Mouse (Mus musculus): ENCODE measurements at regions not wholly inside any gene's neighbourhood (a gene's known extent, or its start where the extent isn't known, plus 50 kb on each side); places are given as distances from the start of the nearest gene placed in this dataset.
A peak's percentile ranks its signal among the peaks of the same experiment; 100 is the strongest.

GRCm38 (mm10) chrX:11763351-11764082, 396.6 kb downstream of the Bcor start:
- DNase-seq (ENCODE audit: low spot score) = no peak

- no peak for DNase-seq (ENCODE audit: low spot score)
Measured at GRCm38 (mm10) chrX:11776236-11776899, 383.8 kb downstream of the Bcor start.

GRCm38 (mm10) chrX:11795010-11795409, 365.1 kb downstream of the Bcor start:
- DNase-seq (ENCODE audit: low spot score) = no peak

GRCm38 (mm10) chrX:11797870-11798269, 362.3 kb downstream of the Bcor start:
- DNase-seq (ENCODE audit: low spot score) = no peak

GRCm38 (mm10) chrX:11798326-11798725, 361.8 kb downstream of the Bcor start:
- no peak for DNase-seq (ENCODE audit: low spot score)

- no peak for DNase-seq (ENCODE audit: low spot score)
Measured at GRCm38 (mm10) chrX:11800400-11800941, 359.7 kb downstream of the Bcor start.

- peak; percentile 35 for DNase-seq (ENCODE audit: low spot score)
Measured at GRCm38 (mm10) chrX:11801208-11801607, 358.9 kb downstream of the Bcor start.

- DNase-seq (ENCODE audit: low spot score) = no peak
Measured at GRCm38 (mm10) chrX:11801621-11802020, 358.5 kb downstream of the Bcor start.

GRCm38 (mm10) chrX:11802074-11802899, 357.9 kb downstream of the Bcor start:
- DNase-seq (ENCODE audit: low spot score) = peak; percentile 18

GRCm38 (mm10) chrX:11803239-11803638, 356.9 kb downstream of the Bcor start:
- DNase-seq (ENCODE audit: low spot score) = no peak

- no peak for DNase-seq (ENCODE audit: low spot score)
Measured at GRCm38 (mm10) chrX:11806896-11807252, 353.3 kb downstream of the Bcor start.

- DNase-seq (ENCODE audit: low spot score) = peak; percentile 11
Measured at GRCm38 (mm10) chrX:11807253-11807882, 352.8 kb downstream of the Bcor start.

GRCm38 (mm10) chrX:11807883-11808262, 352.3 kb downstream of the Bcor start:
- DNase-seq (ENCODE audit: low spot score) = no peak

GRCm38 (mm10) chrX:11808911-11809310, 351.2 kb downstream of the Bcor start:
- DNase-seq (ENCODE audit: low spot score) = no peak

GRCm38 (mm10) chrX:11814861-11815260, 345.3 kb downstream of the Bcor start:
- DNase-seq (ENCODE audit: low spot score) = no peak

GRCm38 (mm10) chrX:11815864-11816263, 344.3 kb downstream of the Bcor start:
- DNase-seq (ENCODE audit: low spot score) = no peak

- no peak for DNase-seq (ENCODE audit: low spot score)
Measured at GRCm38 (mm10) chrX:11818634-11819033, 341.5 kb downstream of the Bcor start.

GRCm38 (mm10) chrX:11821165-11821564, 339.0 kb downstream of the Bcor start:
- no peak for DNase-seq (ENCODE audit: low spot score)

GRCm38 (mm10) chrX:11821880-11822768, 338.0 kb downstream of the Bcor start:
- DNase-seq (ENCODE audit: low spot score) = no peak

- DNase-seq (ENCODE audit: low spot score) = no peak
Measured at GRCm38 (mm10) chrX:11825948-11826347, 334.2 kb downstream of the Bcor start.
